Mouse (Mus musculus): Measurements from ENCODE around the gene Nt5c3b. TPM values are rescaled to one million over a fixed set of nuclear protein-coding genes. Genes with fewer than 3 reads are reported as not detected.

Nt5c3b gene
- total and polyA plus RNA-seq, 3 experiments: 54.2 to 63.5 (median 54.4) TPM

DNA sequence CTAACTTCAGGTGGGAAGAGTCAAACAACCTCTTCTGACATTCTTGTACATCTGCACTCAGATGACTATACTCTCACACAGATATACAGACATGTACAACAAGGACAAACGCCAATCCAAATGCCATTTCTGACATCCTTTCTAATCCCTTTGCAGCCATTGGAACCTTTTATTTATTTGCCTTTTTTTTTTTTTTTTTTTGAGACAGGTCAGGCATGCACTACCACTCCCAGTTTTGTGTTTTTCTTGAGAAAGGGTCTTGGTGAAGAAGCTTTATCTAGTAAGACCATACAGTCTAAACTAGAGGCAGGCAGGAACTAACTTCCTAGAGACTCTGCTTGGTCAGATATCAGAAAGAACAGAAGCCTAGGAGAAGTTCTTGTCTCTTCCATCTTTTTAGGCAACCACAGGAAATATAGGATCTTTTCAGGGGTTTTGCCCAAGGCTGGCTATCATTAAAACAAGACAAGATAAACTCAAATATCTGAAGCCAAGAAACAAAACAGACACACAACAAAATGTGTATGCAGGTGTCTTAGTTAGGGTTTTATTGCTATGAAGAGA is 23.7 kb upstream of the Nt5c3b start:
- Histone ChIP-seq H3K36me3 (replicated peaks in 1 of 2; ENCODE audit: control insufficient read depth in 1 of 2, insufficient read depth in 1 of 2, low read length in 1 of 2) (peaks cover 24 to 75% of the 10 kb centered on the region in 2 experiments), H3K4me2 (ENCODE audit: insufficient read depth, low read depth, poor library complexity, severe bottlenecking) (no peak overlapping the region), H3K79me2 (replicated peaks; ENCODE audit: control insufficient read depth, extremely low read depth, insufficient read depth, poor library complexity, severe bottlenecking) (peaks cover 56% of the 10 kb centered on the region), H3K9me3 (replicated peaks; ENCODE audit: low read length) (no peaks in the 10 kb centered on the region), H3K27me3 (replicated peaks) (no peaks in the 10 kb centered on the region), H3K27ac (ENCODE audit: insufficient read depth, low read depth) (no peak overlapping the region), H3K4me1 (ENCODE audit: control insufficient read depth in 1 of 2, insufficient read depth in 2 of 2) (peaks cover 0 to 25% of the 10 kb centered on the region in 2 experiments; a peak in 2 of 4 replicates), H3K9ac (ENCODE audit: insufficient read depth, low read depth) (no peak overlapping the region), H3K4me3 (replicated peaks in 1 of 3; ENCODE audit: low read depth in 2 of 3, low read length in 2 of 3, poor library complexity in 1 of 3) (no peak overlapping the region)
- dilution Hi-C loops (cut with MboI; ENCODE audit: extremely low pct_ligation_motif_present, extremely low pct_unique_long_range_greater_than_20kb, low sequenced_read_pairs) (no loop called here), in situ Hi-C loops (cut with MboI; ENCODE audit: low pct_ligation_motif_present, low pct_unique_long_range_greater_than_20kb, low sequenced_read_pairs) (no loop called here)
- TF ChIP-seq JUN (IDR thresholded peaks at IDR 0.05; ENCODE audit: insufficient read depth, low read depth, low read length) (no peak), ZNF384 (IDR thresholded peaks at IDR 0.05; ENCODE audit: low read depth, low read length) (no peak), NRF1 (IDR thresholded peaks at IDR 0.05; ENCODE audit: low read depth, low read length) (no peak), POLR2AphosphoS2 (IDR thresholded peaks at IDR 0.05; ENCODE audit: low read depth, low read length) (no peak), EP300 (IDR thresholded peaks at IDR 0.05; ENCODE audit: low read length) (no peak), ETS1 (conservative IDR thresholded peaks at IDR 0.05; ENCODE audit: low read depth, low read length) (no peak), CHD1 (IDR thresholded peaks at IDR 0.05; ENCODE audit: low read depth, low read length) (no peak), ZMIZ1 (IDR thresholded peaks at IDR 0.05; ENCODE audit: low read depth, low read length) (no peak), PAX5 (IDR thresholded peaks at IDR 0.05; ENCODE audit: low read length) (no peak), TBP (conservative IDR thresholded peaks at IDR 0.05; ENCODE audit: low read depth, low read length) (no peak)
- DNase-seq (ENCODE audit: extremely low read depth): no peak

DNA sequence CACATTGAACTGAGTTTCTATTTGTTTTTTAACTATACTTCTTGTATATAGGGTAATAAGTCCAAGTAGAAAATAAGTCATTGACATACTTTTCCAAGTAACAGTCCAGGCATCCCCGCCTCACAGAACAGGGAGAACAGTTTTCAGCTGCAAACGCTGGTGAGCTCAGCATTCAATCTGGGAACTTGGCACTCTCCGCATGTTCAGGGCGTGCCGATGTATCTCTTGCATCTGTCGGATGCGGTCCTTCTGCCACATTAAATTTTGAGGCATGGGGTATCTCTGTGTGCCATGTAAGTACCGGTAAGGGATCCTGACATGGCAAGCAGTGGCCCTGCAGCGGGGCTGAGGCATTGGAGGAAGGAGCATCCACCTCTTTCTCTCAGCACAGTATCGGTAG is 21.1 kb upstream of the Nt5c3b start:
- no peaks in the 10 kb centered on the region for H3K9me3 ChIP-seq (replicated peaks; ENCODE audit: low read length)
- no peak overlapping the region for H3K27ac ChIP-seq (ENCODE audit: insufficient read depth, low read depth)
- TF ChIP-seq NRF1 (IDR thresholded peaks at IDR 0.05; ENCODE audit: low read depth, low read length) (no peak), MEF2A (IDR thresholded peaks at IDR 0.05; ENCODE audit: borderline replicate concordance, low read depth, low read length) (no peak), CHD1 (IDR thresholded peaks at IDR 0.05; ENCODE audit: low read depth, low read length) (no peak), E2F4 (IDR thresholded peaks at IDR 0.05; ENCODE audit: insufficient replicate concordance, low read depth, low read length) (no peak), TCF12 (IDR thresholded peaks at IDR 0.05; ENCODE audit: low read depth, low read length) (no peak), PAX5 (IDR thresholded peaks at IDR 0.05; ENCODE audit: low read length) (no peak), MXI1 (IDR thresholded peaks at IDR 0.05; ENCODE audit: low read depth, low read length) (no peak), KAT2A (IDR thresholded peaks at IDR 0.05; ENCODE audit: insufficient replicate concordance, low read length) (no peak), RAD21 (IDR thresholded peaks at IDR 0.05; ENCODE audit: low read depth, low read length) (no peak), CTCF (conservative IDR thresholded peaks at IDR 0.05 in 1 of 2, IDR thresholded peaks at IDR 0.05 in 1 of 2; ENCODE audit: low read depth in 2 of 2, low read length in 2 of 2) (no peak), GABPA (IDR thresholded peaks at IDR 0.05; ENCODE audit: insufficient replicate concordance, low read depth, low read length) (no peak)
- H3K9ac ChIP-seq (ENCODE audit: insufficient read depth, low read depth): no peak overlapping the region
- dilution Hi-C loops (cut with MboI; ENCODE audit: extremely low pct_ligation_motif_present, extremely low pct_unique_long_range_greater_than_20kb, low sequenced_read_pairs) (no loop called here), in situ Hi-C loops (cut with MboI; ENCODE audit: low pct_ligation_motif_present, low pct_unique_long_range_greater_than_20kb, low sequenced_read_pairs) (no loop called here)
- H3K27me3 ChIP-seq (replicated peaks): no peaks in the 10 kb centered on the region
- H3K79me2 ChIP-seq (replicated peaks; ENCODE audit: control insufficient read depth, extremely low read depth, insufficient read depth, poor library complexity, severe bottlenecking): peaks cover 51% of the 10 kb centered on the region
- no peak overlapping the region for H3K4me3 ChIP-seq (replicated peaks in 1 of 3; ENCODE audit: low read depth in 2 of 3, low read length in 2 of 3, poor library complexity in 1 of 3)
- no peak for DNase-seq (ENCODE audit: extremely low read depth)
- no peak overlapping the region for H3K4me2 ChIP-seq (ENCODE audit: insufficient read depth, low read depth, poor library complexity, severe bottlenecking)
- H3K36me3 ChIP-seq (replicated peaks in 1 of 2; ENCODE audit: control insufficient read depth in 1 of 2, insufficient read depth in 1 of 2, low read length in 1 of 2): peaks cover 36 to 71% of the 10 kb centered on the region in 2 experiments
- H3K4me1 ChIP-seq (ENCODE audit: control insufficient read depth in 1 of 2, insufficient read depth in 2 of 2): peaks cover 0 to 9% of the 10 kb centered on the region in 2 experiments; a peak in 1 of 4 replicates
